Mouse (Mus musculus): ENCODE measurements at regions not wholly inside any gene's neighbourhood (a gene's known extent, or its start where the extent isn't known, plus 50 kb on each side); places are given as distances from the start of the nearest gene placed in this dataset.
"Not testable (repeated sequence)": the region's sequence is repeated elsewhere in the genome, so short reads cannot be mapped to it uniquely, and the experiment has no call there.

GRCm38 (mm10) chr17:62287127-62287526, 594.0 kb downstream of the Efna5 start:
- no peak for DNase-seq (ENCODE audit: low spot score)

- no peak for DNase-seq (ENCODE audit: low spot score)
Observed at GRCm38 (mm10) chr17:62286086-62287080, 594.7 kb downstream of the Efna5 start.

- DNase-seq (ENCODE audit: low spot score): no peak
Observed at GRCm38 (mm10) chr17:62280201-62280600, 600.9 kb downstream of the Efna5 start.

GRCm38 (mm10) chr17:62271399-62271798, 609.7 kb downstream of the Efna5 start:
- DNase-seq (ENCODE audit: low spot score): no peak

- DNase-seq (ENCODE audit: low spot score): no peak
Observed at GRCm38 (mm10) chr17:62269279-62269678, 611.8 kb downstream of the Efna5 start.

GRCm38 (mm10) chr17:62253448-62253847, 627.7 kb downstream of the Efna5 start:
- no peak for DNase-seq (ENCODE audit: low spot score)

GRCm38 (mm10) chr17:62248011-62248410, 633.1 kb downstream of the Efna5 start:
- DNase-seq (ENCODE audit: low spot score): no peak

GRCm38 (mm10) chr17:62246650-62247049, 634.5 kb downstream of the Efna5 start:
- DNase-seq (ENCODE audit: low spot score): no peak

GRCm38 (mm10) chr17:62230939-62231338, 650.2 kb downstream of the Efna5 start:
- no peak for DNase-seq (ENCODE audit: low spot score)

- DNase-seq (ENCODE audit: low spot score): no peak
Observed at GRCm38 (mm10) chr17:62210441-62211025, 670.6 kb downstream of the Efna5 start.

- DNase-seq (ENCODE audit: low spot score): no peak
Observed at GRCm38 (mm10) chr17:62202658-62203057, 678.5 kb downstream of the Efna5 start.

GRCm38 (mm10) chr17:62200491-62200890, 680.6 kb downstream of the Efna5 start:
- DNase-seq (ENCODE audit: low spot score): no peak

- DNase-seq (ENCODE audit: low spot score): no peak
Observed at GRCm38 (mm10) chr17:62199559-62199958, 681.6 kb downstream of the Efna5 start.

GRCm38 (mm10) chr17:62178612-62179210, 702.4 kb downstream of the Efna5 start:
- DNase-seq (ENCODE audit: low spot score): no peak

GRCm38 (mm10) chr17:62176336-62176735, 704.8 kb downstream of the Efna5 start:
- DNase-seq (ENCODE audit: low spot score): no peak

- no peak for DNase-seq (ENCODE audit: low spot score)
Observed at GRCm38 (mm10) chr17:62172305-62172704, 708.8 kb downstream of the Efna5 start.

GRCm38 (mm10) chr17:62171532-62171931, 709.6 kb downstream of the Efna5 start:
- DNase-seq (ENCODE audit: low spot score): no peak

GRCm38 (mm10) chr17:62161457-62161856, 719.7 kb downstream of the Efna5 start:
- no peak for DNase-seq (ENCODE audit: low spot score)

GRCm38 (mm10) chr17:62160301-62160700, 720.8 kb downstream of the Efna5 start:
- no peak for DNase-seq (ENCODE audit: low spot score)

- DNase-seq (ENCODE audit: low spot score): no peak
Observed at GRCm38 (mm10) chr17:62135050-62135449, 746.1 kb downstream of the Efna5 start.

GRCm38 (mm10) chr17:62111703-62112102, 769.4 kb downstream of the Efna5 start:
- not testable (repeated sequence) for DNase-seq (ENCODE audit: low spot score)

GRCm38 (mm10) chr17:62109052-62109451, 772.1 kb downstream of the Efna5 start:
- no peak for DNase-seq (ENCODE audit: low spot score)

GRCm38 (mm10) chr17:62083281-62083680, 797.8 kb downstream of the Efna5 start:
- DNase-seq (ENCODE audit: low spot score): no peak
